Mouse (Mus musculus) cerebellum, adult 2 months (tissue): Measurements from ENCODE around the gene Stox2. TPM values are rescaled to one million over a fixed set of nuclear protein-coding genes. Genes with fewer than 3 reads are reported as not detected.
A peak's percentile ranks its signal among the peaks of the same experiment; 100 is the strongest.

Experiments used
- DNase-seq, 2 experiments: peaks; one replicate each; pipeline ENCODE4 v3.0.0; 2021
- H3K27ac ChIP-seq: fragments of 200-500 bp; 2 replicates; pipeline ENCODE4 v1.5.1; 2012; ENCODE audit warnings: low read length, control low read depth, inconsistent platforms; ENCODE audit not compliant: insufficient read depth
- H3K27me3 ChIP-seq: fragments of 200-500 bp; 2 replicates; pipeline ENCODE4 v1.6.1; 2012; ENCODE audit warnings: inconsistent platforms, mild to moderate bottlenecking, low read length, moderate library complexity; ENCODE audit not compliant: control insufficient read depth, insufficient read depth
- H3K4me1 ChIP-seq: fragments of 200-500 bp; 2 replicates; pipeline ENCODE4 v1.6.1; 2011; ENCODE audit warnings: low read length; ENCODE audit not compliant: control insufficient read depth, insufficient read depth
- H3K4me3 ChIP-seq: fragments of 200-500 bp; replicated peaks from 2 replicates; pipeline ENCODE3; 2011; ENCODE audit warnings: mild to moderate bottlenecking, low read depth, low read length, control low read depth; ENCODE audit not compliant: insufficient read depth
- CTCF ChIP-seq: fragments of 200-500 bp; IDR thresholded peaks from 2 replicates; pipeline ENCODE4 v1.5.1; 2011; ENCODE audit warnings: low read depth, mild to moderate bottlenecking, control low read depth, low read length, moderate library complexity, borderline replicate concordance; ENCODE audit not compliant: insufficient read depth
- POLR2A ChIP-seq: fragments of 200-500 bp; IDR thresholded peaks from 2 replicates; pipeline ENCODE4 v1.6.1; 2011; ENCODE audit warnings: low read length, control low read depth, borderline replicate concordance; ENCODE audit not compliant: insufficient read depth
- WGBS: fragments of 180-500 bp; shearing (Covaris S2); methylation state at CpG from one replicate; pipeline ENCODE4 v1.1.7; 2018; 5-methylcytosine and 5-hydroxymethylcytosine counted together
- polyA plus RNA-seq: library from polyadenylated mRNA; depleted of rRNA; stranded (reverse); fragments of >200 nt; gene quantifications from 2 replicates; pipeline ENCODE4 v1.2.3, GENCODE M21; 2012

Gene Stox2
- polyA plus RNA-seq, 1 experiment = 19.3 TPM

- no peak for TF ChIP-seq CTCF
- TF ChIP-seq POLR2A = no peak
- Histone ChIP-seq H3K27ac (no peak overlapping the region), H3K4me1 (no peaks in the 10 kb centered on the region), H3K4me3 (no peak overlapping the region), H3K27me3 (no peaks in the 10 kb centered on the region)
- no peak for DNase-seq
- 85% methylated on average over 5 of the region's 5 CpGs for WGBS
These were observed 140.3 kb downstream of the Stox2 start for GRCm38 (mm10) chr8:47305880-47306279.

- Histone ChIP-seq H3K27ac (no peak overlapping the region), H3K4me3 (no peak overlapping the region), H3K27me3 (no peaks in the 10 kb centered on the region), H3K4me1 (no peaks in the 10 kb centered on the region)
- no peak for DNase-seq
- TF ChIP-seq CTCF = no peak
- no peak for TF ChIP-seq POLR2A
- WGBS = 95% methylated on average over 3 of the region's 3 CpGs
These were observed 147.7 kb downstream of the Stox2 start for GRCm38 (mm10) chr8:47298460-47298859.

DNA sequence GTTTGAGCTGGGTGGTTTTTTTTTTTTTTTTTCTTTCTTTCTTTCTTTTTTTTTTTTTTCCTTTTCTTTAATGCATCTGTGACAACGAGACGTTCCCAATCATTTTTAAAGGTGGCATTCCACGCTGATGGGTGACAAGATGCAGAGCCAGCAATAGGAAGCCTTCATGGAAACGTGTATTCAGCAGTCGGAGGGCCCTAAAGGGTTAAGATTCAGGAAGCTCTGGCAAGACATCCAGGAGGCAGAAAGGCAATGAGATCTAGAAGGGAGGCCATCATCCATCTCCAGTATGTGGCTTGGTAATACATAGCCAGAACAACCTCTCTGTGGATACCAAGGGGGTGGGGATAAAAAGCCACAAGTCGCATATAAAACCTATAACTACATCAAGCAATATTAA lies 156.5 kb downstream of the Stox2 start:
- peak overlapping the region; percentile 81 for H3K4me3 ChIP-seq
- H3K27me3 ChIP-seq = no peaks in the 10 kb centered on the region
- H3K27ac ChIP-seq = no peak overlapping the region; the same call in 1 of the 2 replicates
- TF ChIP-seq POLR2A = no peak
- no peak for TF ChIP-seq CTCF
- DNase-seq = peak; percentile 38 to 45
- WGBS = 10% methylated on average over 6 of the region's 6 CpGs
- peaks cover 3% of the 10 kb centered on the region; the same call in 1 of the 2 replicates for H3K4me1 ChIP-seq

DNA sequence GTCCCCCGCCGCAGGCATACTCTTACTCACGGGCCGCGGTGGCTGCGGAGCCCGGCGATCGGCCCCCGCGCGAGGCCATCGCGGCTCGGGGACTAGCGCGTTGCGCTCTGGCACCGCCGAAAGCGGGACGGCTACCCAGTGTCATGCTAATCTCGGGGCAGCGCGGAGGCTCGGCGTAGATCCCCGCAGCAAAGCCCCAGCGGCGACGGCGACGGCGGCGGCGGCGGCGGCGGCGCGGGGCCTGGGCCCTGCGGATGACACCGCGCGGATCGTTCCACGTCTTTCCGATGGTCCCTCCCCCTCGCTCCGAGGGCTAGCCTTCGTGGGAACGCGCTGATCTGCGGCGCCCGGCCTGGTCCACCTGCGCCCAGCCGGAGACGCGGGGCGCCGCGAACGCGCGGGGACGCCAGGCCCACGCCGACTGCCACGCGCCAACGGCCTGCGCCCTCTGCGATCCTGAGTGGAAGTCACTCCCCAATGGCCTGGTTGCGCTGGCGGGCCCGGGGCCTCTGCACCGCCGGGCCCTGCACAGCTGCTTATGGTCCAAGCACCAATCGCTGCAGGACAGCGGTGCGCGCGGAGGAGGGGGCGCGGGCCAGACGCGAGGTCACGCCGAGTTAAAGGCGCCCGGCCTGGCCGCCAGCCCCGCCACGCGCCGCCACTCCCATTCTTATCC lies 157.2 kb downstream of the Stox2 start:
- DNase-seq = peak; percentile 75 to 83
- Histone ChIP-seq H3K4me3 (peak overlapping the region; percentile 81), H3K27me3 (no peaks in the 10 kb centered on the region), H3K27ac (peak overlapping the region; percentile 77), H3K4me1 (peaks cover 3% of the 10 kb centered on the region; the same call in 1 of the 2 replicates)
- WGBS = under 1% methylated on average over 93 of the region's 97 CpGs
- TF ChIP-seq CTCF = no peak
- 0 out of 2 replicates have a peak, but pooled peaks have one; percentile 13 for TF ChIP-seq POLR2A

DNA sequence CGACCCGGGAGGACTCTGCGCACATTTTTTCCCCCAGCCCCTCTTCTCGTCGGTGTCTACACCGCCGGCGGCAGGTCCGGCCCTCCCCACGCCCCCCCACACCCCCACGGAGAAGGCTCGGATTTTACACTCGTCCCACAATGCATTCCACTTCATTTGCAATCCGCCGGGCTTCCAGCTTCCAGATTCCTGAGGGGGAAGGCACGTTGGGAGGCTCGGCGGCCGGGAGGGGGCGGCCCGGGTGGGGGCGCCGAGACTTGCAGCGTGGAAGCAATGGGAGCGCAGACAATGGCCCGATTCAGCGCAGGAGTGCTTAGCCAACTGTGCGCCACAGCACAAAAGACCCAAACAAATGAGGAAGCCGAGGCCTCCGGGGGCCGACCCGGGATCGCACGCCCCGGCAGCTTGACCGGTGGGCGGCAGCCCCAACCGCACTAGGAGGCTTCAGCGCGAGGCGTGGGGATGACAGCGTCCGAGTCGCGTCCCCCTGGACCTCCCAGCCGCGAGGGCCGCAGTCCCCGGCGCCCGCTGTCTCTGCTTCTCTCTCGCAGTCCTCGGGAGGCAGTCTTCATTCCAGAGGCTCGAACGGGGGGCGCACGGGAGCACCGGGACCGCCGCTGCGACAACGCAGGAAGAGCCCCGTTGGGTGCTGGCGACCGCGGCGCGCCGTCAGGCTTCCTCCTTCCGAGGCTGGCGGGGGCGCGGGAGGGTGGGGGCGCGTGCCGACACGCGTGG lies 157.9 kb downstream of the Stox2 start:
- Histone ChIP-seq H3K4me1 (peaks cover 7% of the 10 kb centered on the region; the same call in 1 of the 2 replicates), H3K4me3 (peak overlapping the region; percentile 81), H3K27me3 (no peaks in the 10 kb centered on the region), H3K27ac (peak overlapping the region; percentile 77)
- DNase-seq = peak; percentile 65 to 74
- TF ChIP-seq CTCF (no peak), POLR2A (no peak)
- under 1% methylated on average over 77 of the region's 78 CpGs for WGBS

- DNase-seq = peak; percentile 61 to 74
- no peak for TF ChIP-seq POLR2A
- no peak for TF ChIP-seq CTCF
- WGBS = 2% methylated on average over 32 of the region's 33 CpGs
- Histone ChIP-seq H3K27ac (peak overlapping the region; percentile 75), H3K4me1 (peaks cover 7% of the 10 kb centered on the region; the same call in 1 of the 2 replicates), H3K4me3 (peak overlapping the region; percentile 81), H3K27me3 (no peaks in the 10 kb centered on the region)
These were observed 158.5 kb downstream of the Stox2 start for GRCm38 (mm10) chr8:47287641-47288130.

DNA sequence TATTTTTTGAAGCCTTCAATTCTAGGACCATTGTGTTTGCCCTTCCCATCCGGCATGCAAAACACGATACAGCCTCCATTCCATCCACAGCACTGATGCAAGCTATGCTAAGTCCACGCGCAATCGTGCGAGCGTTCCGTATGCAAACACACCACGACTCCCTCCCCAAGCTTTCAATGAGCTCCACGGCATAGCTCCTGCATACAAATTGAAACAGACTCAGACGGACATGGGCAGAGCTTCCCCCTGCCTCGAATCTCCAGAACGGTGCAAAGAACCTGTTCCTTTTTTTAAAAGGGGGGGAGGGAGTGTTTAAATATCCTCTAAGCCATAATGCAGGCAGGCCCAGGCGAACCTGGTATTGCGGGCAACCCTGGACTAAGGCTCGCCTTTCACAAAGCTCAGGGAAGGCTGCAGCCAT lies 159.0 kb downstream of the Stox2 start:
- H3K27ac ChIP-seq = peak overlapping the region; percentile 75
- peaks cover 7% of the 10 kb centered on the region; the same call in 1 of the 2 replicates for H3K4me1 ChIP-seq
- DNase-seq = peak; percentile 55 to 61
- peak overlapping the region; percentile 81 for H3K4me3 ChIP-seq
- no peaks in the 10 kb centered on the region for H3K27me3 ChIP-seq
- no peak for TF ChIP-seq POLR2A
- TF ChIP-seq CTCF = no peak
- WGBS = 3% methylated on average over 16 of the region's 16 CpGs
